Mouse (Mus musculus) ES-E14 (cell line): ENCODE measurements around the gene Aifm3.

ENCODE experiments used
- CHD2 ChIP-seq: IDR thresholded peaks from 2 replicates; pipeline ENCODE4 v1.6.1; 2014; ENCODE audit warnings: mild to moderate bottlenecking, low read depth, low read length, inconsistent platforms
- HCFC1 ChIP-seq: IDR thresholded peaks from 2 replicates; pipeline ENCODE4 v1.6.1; 2012; ENCODE audit warnings: low read length, inconsistent platforms, borderline replicate concordance; ENCODE audit not compliant: insufficient read depth
- MAFK ChIP-seq: IDR thresholded peaks from 2 replicates; pipeline ENCODE4 v1.6.1; 2014; ENCODE audit warnings: mild to moderate bottlenecking, low read depth, low read length, inconsistent platforms; ENCODE audit not compliant: insufficient read depth
- ZC3H11A ChIP-seq: IDR thresholded peaks from 2 replicates; pipeline ENCODE4 v1.6.1; 2012; ENCODE audit warnings: low read depth, mild to moderate bottlenecking, inconsistent platforms, low read length, borderline replicate concordance
- ZNF384 ChIP-seq: IDR thresholded peaks from 2 replicates; pipeline ENCODE4 v1.6.1; 2012; ENCODE audit warnings: low read depth, low read length, inconsistent platforms

- TF ChIP-seq HCFC1: no peak
- no peak for TF ChIP-seq ZNF384
- no peak for TF ChIP-seq MAFK
- TF ChIP-seq ZC3H11A: no peak
- no peak for TF ChIP-seq CHD2
These were observed 7.3 kb downstream of the Aifm3 start for GRCm38 (mm10) chr16:17496499-17497305.
